Comparison of ENCODE assay signal across 9 mouse cellular contexts in genomic region chr9:61645661-61646425, GRCm38 (mm10).
A peak's percentile ranks its signal among the peaks of the same experiment; 100 is the strongest.
DNase-seq lines count a peak whose midpoint lies in the region; ATAC-seq lines count a peak whose summit lies in the region.
"Had no signal": no experiment of that assay in that cellular context is flagged by ENCODE, and none has a peak within 500 bp of the region (broad histone marks: within the 10 kb centered on the region; RNA-seq: fewer than 3 reads in every experiment).

No protein-coding gene starts in this region.

- peaks cover 15% of the 10 kb centered on the region for H3K4me1 ChIP-seq in midbrain, embryonic 13.5 days (replicated peaks)
- H3K4me1 ChIP-seq in midbrain, embryonic 10.5 days = peaks cover 10% of the 10 kb centered on the region
- peaks cover 8% of the 10 kb centered on the region for H3K4me1 ChIP-seq in heart, embryonic 15.5 days (replicated peaks)
- no peaks in the 10 kb centered on the region for H3K4me1 ChIP-seq in liver, embryonic 12.5 days
- H3K4me1 ChIP-seq: liver, embryonic 13.5 days had no signal

- WGBS in midbrain, embryonic 13.5 days = 47% methylated on average over 20 of the region's 20 CpGs
- 79% methylated on average over 20 of the region's 20 CpGs for WGBS in midbrain, embryonic 10.5 days
- WGBS in heart, embryonic 15.5 days = 49% methylated on average over 20 of the region's 20 CpGs
- 56% methylated on average over 20 of the region's 20 CpGs for WGBS in liver, embryonic 12.5 days (ENCODE audit: insufficient replicate concordance)

- ATAC-seq in midbrain, embryonic 13.5 days = peak; percentile 70; the same call in 1 of the 2 replicates
- peak; percentile 70; the same call in 1 of the 2 replicates for ATAC-seq in heart, embryonic 15.5 days (replicated peaks; ENCODE audit: insufficient number of reproducible peaks, insufficient read depth, low FRiP score, low read depth)
- ATAC-seq in liver, embryonic 12.5 days = no peak

- H3K4me2 ChIP-seq in midbrain, embryonic 13.5 days (replicated peaks) = peak overlapping the region; percentile 24; the same call in 1 of the 2 replicates
- peak overlapping the region; percentile 19 for H3K4me2 ChIP-seq in heart, embryonic 15.5 days
- H3K4me2 ChIP-seq in liver, embryonic 12.5 days = no peak overlapping the region
- H3K4me2 ChIP-seq: liver, embryonic 13.5 days had no signal

- H3K4me3 ChIP-seq in midbrain, embryonic 13.5 days (replicated peaks) = no peak overlapping the region
- H3K4me3 ChIP-seq in midbrain, embryonic 10.5 days = no peak overlapping the region
- H3K4me3 ChIP-seq in heart, embryonic 15.5 days = no peak overlapping the region
- no peak overlapping the region for H3K4me3 ChIP-seq in liver, embryonic 12.5 days
- H3K4me3 ChIP-seq: liver, embryonic 13.5 days had no signal

- no peak overlapping the region for H3K9ac ChIP-seq in midbrain, embryonic 13.5 days (replicated peaks)
- no peak overlapping the region for H3K9ac ChIP-seq in heart, embryonic 15.5 days
- no peak overlapping the region for H3K9ac ChIP-seq in liver, embryonic 12.5 days
- H3K9ac ChIP-seq: liver, embryonic 13.5 days had no signal

- H3K27ac ChIP-seq in midbrain, embryonic 13.5 days = peak overlapping the region; percentile 77
- no peak overlapping the region for H3K27ac ChIP-seq in midbrain, embryonic 10.5 days (replicated peaks)
- H3K27ac ChIP-seq in heart, embryonic 15.5 days = no peak overlapping the region
- no peak overlapping the region for H3K27ac ChIP-seq in liver, embryonic 12.5 days
- H3K27ac ChIP-seq: liver, embryonic 13.5 days had no signal

- H3K27me3 ChIP-seq in midbrain, embryonic 13.5 days = no peaks in the 10 kb centered on the region
- no peaks in the 10 kb centered on the region for H3K27me3 ChIP-seq in midbrain, embryonic 10.5 days (ENCODE audit: low read depth, poor library complexity, severe bottlenecking)
- 0 out of 2 replicates have a peak, but pooled peaks cover 5% of the 10 kb centered on the region for H3K27me3 ChIP-seq in heart, embryonic 15.5 days
- no peaks in the 10 kb centered on the region for H3K27me3 ChIP-seq in splenic B cell, adult 2 months (ENCODE audit: control insufficient read depth, insufficient read depth, low read length, poor library complexity, severe bottlenecking)
- peaks cover 8% of the 10 kb centered on the region; the same call in 1 of the 2 replicates for H3K27me3 ChIP-seq in liver, embryonic 12.5 days (replicated peaks)
- H3K27me3 ChIP-seq: liver, embryonic 13.5 days had no signal

- no peaks in the 10 kb centered on the region for H3K9me3 ChIP-seq in midbrain, embryonic 13.5 days
- no peaks in the 10 kb centered on the region for H3K9me3 ChIP-seq in midbrain, embryonic 10.5 days (replicated peaks)
- H3K9me3 ChIP-seq in heart, embryonic 15.5 days (replicated peaks) = no peaks in the 10 kb centered on the region
- H3K9me3 ChIP-seq in liver, embryonic 12.5 days (replicated peaks) = no peaks in the 10 kb centered on the region
- H3K9me3 ChIP-seq: liver, embryonic 13.5 days had no signal

- no peak for DNase-seq in midbrain, embryonic 10.5 days (ENCODE audit: low spot score)
- DNase-seq in kidney, postnatal 4 days = peak; percentile 47 to 60
- peak; percentile 14 for DNase-seq in splenic B cell, adult 2 months (ENCODE audit: low read depth, low spot score)
- no peak for DNase-seq in testis, postnatal 14 days (ENCODE audit: low spot score)
- no peak for DNase-seq in urinary bladder, postnatal 4 days (ENCODE audit: low spot score in 2 of 2)
- DNase-seq: liver, embryonic 13.5 days had no signal

- H3K36me3 ChIP-seq in midbrain, embryonic 13.5 days = no peaks in the 10 kb centered on the region
- H3K36me3 ChIP-seq in midbrain, embryonic 10.5 days = no peaks in the 10 kb centered on the region
- H3K36me3 ChIP-seq in heart, embryonic 15.5 days = no peaks in the 10 kb centered on the region
- no peaks in the 10 kb centered on the region for H3K36me3 ChIP-seq in splenic B cell, adult 2 months (ENCODE audit: control insufficient read depth, insufficient read depth, low read length, poor library complexity, severe bottlenecking)
- H3K36me3 ChIP-seq in liver, embryonic 12.5 days = no peaks in the 10 kb centered on the region
- H3K36me3 ChIP-seq: liver, embryonic 13.5 days had no signal

Comparison
In these comparisons a context has a peak if more than half of its experiments do, and no peak if none do; other contexts are left out.
1. DNase-seq: peak in kidney, postnatal 4 days (2 of 2) and splenic B cell, adult 2 months (single experiment); none in midbrain, embryonic 10.5 days (single experiment), testis, postnatal 14 days (single experiment) and urinary bladder, postnatal 4 days (0 of 2).